Mouse (Mus musculus) hindbrain, embryonic 14.5 days (tissue): ENCODE data around the gene Olfr298. TPM values are rescaled to one million over a fixed set of nuclear protein-coding genes. Genes with fewer than 3 reads are reported as not detected.

Experiments
- ATAC-seq: fragments of 200-750 bp; cut with Nextera tagmentation; 2 replicates; pipeline ENCODE4 v1.8.0; 2017; ENCODE audit warnings: moderate number of reproducible peaks, mild to moderate bottlenecking, moderate TSS enrichment, moderate library complexity; ENCODE audit not compliant: low FRiP score
- DNase-seq: peaks from one replicate; pipeline ENCODE4 v3.0.0-alpha.2; 2015; ENCODE audit warnings: low spot score
- H3K27ac ChIP-seq: fragments of 300-500 bp; sonication (generic); 2 replicates; pipeline ENCODE4 v1.5.1; 2014; ENCODE audit warnings: mild to moderate bottlenecking, moderate library complexity
- H3K27me3 ChIP-seq: fragments of 300-500 bp; sonication (generic); 2 replicates; pipeline ENCODE4 v1.6.1; 2014; ENCODE audit warnings: mild to moderate bottlenecking, low read length, mixed read lengths; ENCODE audit not compliant: control insufficient read depth, insufficient read depth
- H3K36me3 ChIP-seq: fragments of 300-500 bp; sonication (generic); replicated peaks from 2 replicates; pipeline ENCODE4 v1.6.1; 2014; ENCODE audit not compliant: control insufficient read depth, insufficient read depth
- H3K4me1 ChIP-seq: fragments of 300-500 bp; sonication (generic); replicated peaks from 2 replicates; pipeline ENCODE4 v1.6.1; 2014; ENCODE audit warnings: antibody characterized with exemption, low read length, mixed read lengths; ENCODE audit not compliant: control insufficient read depth, insufficient read depth
- H3K4me2 ChIP-seq: fragments of 300-500 bp; sonication (generic); replicated peaks from 2 replicates; pipeline ENCODE4 v1.6.1; 2014; ENCODE audit warnings: mild to moderate bottlenecking, moderate library complexity
- H3K4me3 ChIP-seq: fragments of 300-500 bp; sonication (generic); replicated peaks from 2 replicates; pipeline ENCODE4 v1.5.1; 2014; ENCODE audit warnings: mild to moderate bottlenecking, low read length
- H3K9ac ChIP-seq: fragments of 300-500 bp; sonication (generic); 2 replicates; pipeline ENCODE4 v1.6.1; 2014
- H3K9me3 ChIP-seq: fragments of 300-500 bp; sonication (generic); 2 replicates; pipeline ENCODE4 v1.6.1; 2016; ENCODE audit warnings: low read length; ENCODE audit not compliant: control insufficient read depth
- WGBS: fragments of 180-500 bp; shearing (Covaris S2); extraction: QIAGEN DNeasy Blood & Tissue Kit; methylation state at CpG from one replicate; pipeline ENCODE4 v1.1.7; 2014; 5-methylcytosine and 5-hydroxymethylcytosine counted together
- polyA plus RNA-seq: library from polyadenylated mRNA; unstranded; fragments of >200 nt; fragmentation: Nextera tagmentation; extraction: Ambion mirVana; gene quantifications from 2 replicates; pipeline ENCODE4 v1.2.1, GENCODE M21; 2014

The Olfr298 gene
- polyA plus RNA-seq: not detected in 2 replicates

- H3K4me3 ChIP-seq: no peak within 1 kb of the TSS
- no peak within 1 kb of the TSS for H3K27ac ChIP-seq
- 85% methylated on average over 1 of the region's 1 CpGs for WGBS
- H3K27me3 ChIP-seq: no peaks in the 10 kb centered on the region
- no peak for ATAC-seq
- no peaks in the 10 kb centered on the region for H3K4me1 ChIP-seq
- H3K36me3 ChIP-seq: no peaks in the 10 kb centered on the region
- H3K9ac ChIP-seq: no peak within 1 kb of the TSS
- no peaks in the 10 kb centered on the region for H3K9me3 ChIP-seq
- no peak for DNase-seq
- H3K4me2 ChIP-seq: no peak within 1 kb of the TSS
These were observed at the start of gene Olfr298 for GRCm38 (mm10) chr7:86492384-86492783. TSS of gene Olfr298 (minus strand) at chr7:86492484.

DNA sequence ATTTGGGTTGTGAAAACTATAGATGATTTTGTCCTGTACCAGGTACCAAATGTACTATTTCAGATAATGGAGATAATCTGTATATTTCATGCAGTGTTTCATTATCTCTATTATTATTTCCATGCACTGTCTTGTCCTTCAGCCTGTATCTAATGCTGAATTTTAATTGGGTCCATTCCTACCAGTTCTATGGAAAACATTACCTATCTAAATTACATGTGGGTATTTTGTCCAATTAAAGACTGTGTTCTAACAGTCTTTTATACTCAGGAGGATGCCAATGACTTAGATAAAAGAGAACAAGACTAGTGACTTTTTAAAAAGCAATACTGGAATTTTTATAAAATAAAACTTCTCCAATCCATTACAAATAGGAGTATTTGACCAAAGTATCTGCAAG is 27.4 kb upstream of the Olfr298 start, which contains the start of gene Olfr297:
TSS of gene Olfr297 (plus strand) at position 301 of the 400 bp plus-strand sequence.
- Histone ChIP-seq H3K9me3 (no peaks in the 10 kb centered on the region), H3K27ac (no peak within 1 kb of the TSS), H3K27me3 (no peaks in the 10 kb centered on the region), H3K4me3 (no peak within 1 kb of the TSS), H3K4me2 (no peak within 1 kb of the TSS), H3K4me1 (no peaks in the 10 kb centered on the region), H3K36me3 (no peaks in the 10 kb centered on the region), H3K9ac (no peak within 1 kb of the TSS)
- DNase-seq: no peak
- no peak for ATAC-seq

DNA sequence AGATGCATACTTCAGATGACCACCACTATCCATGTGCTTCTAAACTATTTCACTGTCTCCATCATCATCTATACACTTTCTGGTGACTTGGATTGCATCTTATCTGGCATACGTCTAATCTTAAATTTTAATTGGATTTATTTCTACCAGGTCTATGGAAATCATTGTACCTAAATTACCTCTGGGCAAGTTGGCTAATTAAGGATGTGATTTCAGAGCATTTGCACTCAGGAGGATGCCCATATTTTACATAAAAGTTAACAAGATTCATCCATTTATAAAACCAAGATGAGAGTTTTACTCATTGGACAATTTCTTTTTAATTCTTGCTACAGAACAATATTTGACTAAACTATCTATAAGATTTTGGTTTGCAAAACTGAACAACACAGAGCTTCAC is 32.7 kb downstream of the Olfr298 start, which contains the start of gene Olfr299:
TSS of gene Olfr299 (plus strand) at position 301 of the 400 bp plus-strand sequence.
- H3K4me2 ChIP-seq: no peak within 1 kb of the TSS
- no peak within 1 kb of the TSS for H3K27ac ChIP-seq
- no peak within 1 kb of the TSS for H3K9ac ChIP-seq
- ATAC-seq (no peak), DNase-seq (no peak)
- H3K4me3 ChIP-seq: no peak within 1 kb of the TSS
- no peaks in the 10 kb centered on the region for H3K4me1 ChIP-seq
- 86% methylated on average over 1 of the region's 1 CpGs for WGBS
- H3K27me3 ChIP-seq: no peaks in the 10 kb centered on the region
- no peaks in the 10 kb centered on the region for H3K36me3 ChIP-seq
- H3K9me3 ChIP-seq: no peaks in the 10 kb centered on the region

Other genes with a start within 250 kb of the Olfr298 start
- not detected in 2 replicates for gene Vmn2r76, start 246.2 kb downstream of the Olfr298 start, polyA plus RNA-seq
- not detected in 2 replicates for gene Olfr310, start 215.3 kb downstream of the Olfr298 start, polyA plus RNA-seq
- not detected in 2 replicates for gene Olfr309, start 178.8 kb downstream of the Olfr298 start, polyA plus RNA-seq
- not detected in 2 replicates for gene Olfr308, start 166.9 kb downstream of the Olfr298 start, polyA plus RNA-seq
- gene Olfr307, start 154.9 kb downstream of the Olfr298 start, polyA plus RNA-seq: not detected in 2 replicates
- gene Olfr305, start 125.6 kb downstream of the Olfr298 start, polyA plus RNA-seq: not detected in 2 replicates
- gene Olfr304, start 105.8 kb downstream of the Olfr298 start, polyA plus RNA-seq: not detected in 2 replicates
- not detected in 2 replicates for gene Olfr303, start 94.7 kb downstream of the Olfr298 start, polyA plus RNA-seq
- gene Olfr301, start 88.6 kb downstream of the Olfr298 start, polyA plus RNA-seq: not detected in 2 replicates
- gene Olfr299, start 32.6 kb downstream of the Olfr298 start, polyA plus RNA-seq: not detected in 2 replicates
- not detected in 2 replicates for gene Olfr297, start 27.5 kb upstream of the Olfr298 start, polyA plus RNA-seq
- gene Olfr295, start 91.4 kb upstream of the Olfr298 start, polyA plus RNA-seq: not detected in 2 replicates
- gene Olfr294, start 124.2 kb upstream of the Olfr298 start, polyA plus RNA-seq: not detected in 2 replicates
- not detected in 2 replicates for gene Olfr293, start 156.6 kb upstream of the Olfr298 start, polyA plus RNA-seq
- not detected in 2 replicates for gene Olfr292, start 195.8 kb upstream of the Olfr298 start, polyA plus RNA-seq